Mouse (Mus musculus) CH12.LX (cell line): ENCODE results near the gene Pgk1. TPM values are rescaled to one million over a fixed set of nuclear protein-coding genes. Genes with fewer than 3 reads are reported as not detected.

Experiments used
- DNase-seq: peaks from one replicate; pipeline ENCODE4 v3.0.0-alpha.2; 2013; ENCODE audit errors: extremely low read depth
- H3K27ac ChIP-seq: 2 replicates; pipeline ENCODE4 v1.5.1; 2012; ENCODE audit warnings: low read depth, mild to moderate bottlenecking, control low read depth, moderate library complexity; ENCODE audit not compliant: insufficient read depth
- H3K27me3 ChIP-seq: replicated peaks from 2 replicates; pipeline ENCODE3; 2012; ENCODE audit warnings: inconsistent platforms
- H3K36me3 ChIP-seq, 2 experiments: replicated peaks in 1 of 2; 2 replicates each; pipeline versions ENCODE3 to v1.6.1; 2012; ENCODE audit warnings: inconsistent platforms in 1 of 2, low read length in 1 of 2, mild to moderate bottlenecking in 1 of 2, mixed read lengths in 1 of 2, moderate library complexity in 1 of 2; ENCODE audit not compliant: control insufficient read depth in 1 of 2, insufficient read depth in 1 of 2
- H3K4me1 ChIP-seq, 2 experiments: 2 replicates each; pipeline ENCODE4 v1.6.1; 2012; ENCODE audit warnings: inconsistent platforms in 1 of 2, moderate library complexity in 1 of 2; ENCODE audit not compliant: insufficient read depth in 2 of 2, control insufficient read depth in 1 of 2
- H3K4me2 ChIP-seq: 2 replicates; pipeline ENCODE4 v1.6.1; 2012; ENCODE audit warnings: low read depth, mild to moderate bottlenecking, control low read depth; ENCODE audit not compliant: poor library complexity, insufficient read depth, severe bottlenecking
- H3K4me3 ChIP-seq, 3 experiments: fragments of 150-350 bp in 1 of 3; sonication (generic) in 1 of 3; replicated peaks in 1 of 3; 2 replicates each; pipeline versions ENCODE3 to v1.5.1; 2011 to 2012; ENCODE audit warnings: low read depth in 2 of 3, low read length in 2 of 3, mild to moderate bottlenecking in 2 of 3, moderate library complexity in 2 of 3, control low read depth in 1 of 3, improper control_type of control experiment in 1 of 3, inconsistent platforms in 1 of 3, mixed read lengths in 1 of 3; ENCODE audit not compliant: poor library complexity in 1 of 3
- H3K79me2 ChIP-seq: replicated peaks from 2 replicates; pipeline ENCODE4 v1.6.1; 2012; ENCODE audit warnings: mild to moderate bottlenecking, moderate library complexity; ENCODE audit not compliant: control insufficient read depth, poor library complexity, insufficient read depth, severe bottlenecking; ENCODE audit errors: extremely low read depth
- H3K9ac ChIP-seq: 2 replicates; pipeline ENCODE4 v1.6.1; 2012; ENCODE audit warnings: low read depth, mild to moderate bottlenecking, control low read depth, moderate library complexity; ENCODE audit not compliant: insufficient read depth
- H3K9me3 ChIP-seq: replicated peaks from 2 replicates; pipeline ENCODE3; 2012; ENCODE audit warnings: low read length, inconsistent platforms, mixed read lengths
- CHD1 ChIP-seq: IDR thresholded peaks from 2 replicates; pipeline ENCODE4 v1.6.1; 2012; ENCODE audit warnings: low read depth, low read length, improper control_type of control experiment, inconsistent platforms
- CHD2 ChIP-seq: IDR thresholded peaks from 2 replicates; pipeline ENCODE4 v1.6.1; 2011; ENCODE audit warnings: low read length, improper control_type of control experiment
- CTCF ChIP-seq, 2 experiments: IDR thresholded peaks in 1 of 2; conservative IDR thresholded peaks in 1 of 2; 2 replicates each; pipeline ENCODE4 v1.5.1; 2011 to 2012; ENCODE audit warnings: low read depth in 2 of 2, low read length in 2 of 2, improper control_type of control experiment in 1 of 2, inconsistent platforms in 1 of 2, mild to moderate bottlenecking in 1 of 2, moderate library complexity in 1 of 2
- ELF1 ChIP-seq: IDR thresholded peaks from 2 replicates; pipeline ENCODE4 v1.6.1; 2014; ENCODE audit warnings: low read depth, mild to moderate bottlenecking, inconsistent platforms, low read length, improper control_type of control experiment
- EP300 ChIP-seq: IDR thresholded peaks from 2 replicates; pipeline ENCODE4 v1.6.1; 2011; ENCODE audit warnings: low read length, improper control_type of control experiment
- GABPA ChIP-seq: IDR thresholded peaks from 2 replicates; pipeline ENCODE4 v1.6.1; 2012; ENCODE audit warnings: low read depth, low read length, improper control_type of control experiment, inconsistent platforms; ENCODE audit not compliant: insufficient replicate concordance
- HCFC1 ChIP-seq: IDR thresholded peaks from 2 replicates; pipeline ENCODE4 v1.6.1; 2012; ENCODE audit warnings: low read depth, mild to moderate bottlenecking, inconsistent platforms, low read length, improper control_type of control experiment
- IRF4 ChIP-seq: IDR thresholded peaks from 2 replicates; pipeline ENCODE4 v1.6.1; 2014; ENCODE audit warnings: low read depth, mild to moderate bottlenecking, inconsistent platforms, low read length, improper control_type of control experiment
- JUN ChIP-seq: IDR thresholded peaks from 2 replicates; pipeline ENCODE4 v1.6.1; 2011; ENCODE audit warnings: low read depth, mild to moderate bottlenecking, low read length, improper control_type of control experiment, moderate library complexity; ENCODE audit not compliant: insufficient read depth
- JUND ChIP-seq: conservative IDR thresholded peaks from 2 replicates; pipeline ENCODE4 v1.6.1; 2011; ENCODE audit warnings: low read depth, low read length, improper control_type of control experiment
- MAX ChIP-seq: IDR thresholded peaks from 2 replicates; pipeline ENCODE4 v1.6.1; 2011; ENCODE audit warnings: low read length, improper control_type of control experiment
- MAZ ChIP-seq: IDR thresholded peaks from 2 replicates; pipeline ENCODE4 v1.6.1; 2012; ENCODE audit warnings: low read depth, mild to moderate bottlenecking, inconsistent platforms, low read length, improper control_type of control experiment, moderate library complexity
- MYC ChIP-seq: IDR thresholded peaks from 2 replicates; pipeline ENCODE4 v1.6.1; 2011; ENCODE audit warnings: low read depth, mild to moderate bottlenecking, improper control_type of control experiment, low read length
- NELFE ChIP-seq: IDR thresholded peaks from 2 replicates; pipeline ENCODE4 v1.6.1; 2011; ENCODE audit warnings: low read depth, low read length, improper control_type of control experiment
- NRF1 ChIP-seq: IDR thresholded peaks from 2 replicates; pipeline ENCODE4 v1.6.1; 2014; ENCODE audit warnings: low read depth, mild to moderate bottlenecking, inconsistent platforms, low read length, improper control_type of control experiment, moderate library complexity
- PAX5 ChIP-seq: IDR thresholded peaks from 2 replicates; pipeline ENCODE4 v1.6.1; 2012; ENCODE audit warnings: low read length, inconsistent platforms, mixed read lengths
- POLR2AphosphoS2 ChIP-seq: IDR thresholded peaks from 2 replicates; pipeline ENCODE4 v1.6.1; 2011; ENCODE audit warnings: low read depth, low read length, improper control_type of control experiment
- RAD21 ChIP-seq: IDR thresholded peaks from 2 replicates; pipeline ENCODE4 v1.6.1; 2011; ENCODE audit warnings: low read depth, mild to moderate bottlenecking, low read length, improper control_type of control experiment, moderate library complexity
- RCOR1 ChIP-seq: conservative IDR thresholded peaks from 2 replicates; pipeline ENCODE4 v1.6.1; 2012; ENCODE audit warnings: low read depth, mild to moderate bottlenecking, inconsistent platforms, low read length, improper control_type of control experiment
- TCF12 ChIP-seq: IDR thresholded peaks from 2 replicates; pipeline ENCODE4 v1.6.1; 2014; ENCODE audit warnings: low read depth, mild to moderate bottlenecking, inconsistent platforms, low read length, improper control_type of control experiment
- UBTF ChIP-seq: IDR thresholded peaks from 2 replicates; pipeline ENCODE4 v1.6.1; 2012; ENCODE audit warnings: low read depth, mild to moderate bottlenecking, inconsistent platforms, low read length, improper control_type of control experiment, moderate library complexity
- USF1 ChIP-seq: IDR thresholded peaks from 2 replicates; pipeline ENCODE4 v1.6.1; 2014; ENCODE audit warnings: low read depth, mild to moderate bottlenecking, inconsistent platforms, low read length, improper control_type of control experiment
- ZC3H11A ChIP-seq: IDR thresholded peaks from 2 replicates; pipeline ENCODE4 v1.6.1; 2012; ENCODE audit warnings: low read depth, mild to moderate bottlenecking, inconsistent platforms, low read length, improper control_type of control experiment
- ZMIZ1 ChIP-seq: IDR thresholded peaks from 2 replicates; pipeline ENCODE4 v1.6.1; 2012; ENCODE audit warnings: low read depth, mild to moderate bottlenecking, inconsistent platforms, low read length, improper control_type of control experiment
- dilution Hi-C: fragments of 300-500 bp; cut with MboI; formaldehyde crosslinking; loops from 2 replicates; pipeline ENCODE4 v1.14.3; 2020; ENCODE audit warnings: low sequenced_read_pairs; ENCODE audit not compliant: extremely low pct_unique_long_range_greater_than_20kb, extremely low pct_ligation_motif_present
- in situ Hi-C: fragments of 300-500 bp; cut with MboI; formaldehyde crosslinking; loops from 3 replicates; pipeline ENCODE4 v1.14.3; 2019; ENCODE audit warnings: low sequenced_read_pairs, low pct_ligation_motif_present, low pct_unique_long_range_greater_than_20kb, mixed read lengths
- polyA plus RNA-seq: library from polyadenylated mRNA; unstranded; fragments of >175 nt; gene quantifications from 2 replicates; pipeline ENCODE4 v1.2.1, GENCODE M21; 2012; ENCODE audit warnings: low read depth; ENCODE audit not compliant: insufficient read length
- total RNA-seq, 2 experiments: library from RNA; depleted of rRNA; stranded (reverse); fragments of 300-350 nt in 1 of 2; fragments of >200 nt in 1 of 2; gene quantifications; 2 replicates each; pipeline ENCODE4 v1.2.3; 2012 to 2014

Pgk1 gene
- total and polyA plus RNA-seq, 3 experiments = 679 to 1,645 (median 1,096) TPM

DNA sequence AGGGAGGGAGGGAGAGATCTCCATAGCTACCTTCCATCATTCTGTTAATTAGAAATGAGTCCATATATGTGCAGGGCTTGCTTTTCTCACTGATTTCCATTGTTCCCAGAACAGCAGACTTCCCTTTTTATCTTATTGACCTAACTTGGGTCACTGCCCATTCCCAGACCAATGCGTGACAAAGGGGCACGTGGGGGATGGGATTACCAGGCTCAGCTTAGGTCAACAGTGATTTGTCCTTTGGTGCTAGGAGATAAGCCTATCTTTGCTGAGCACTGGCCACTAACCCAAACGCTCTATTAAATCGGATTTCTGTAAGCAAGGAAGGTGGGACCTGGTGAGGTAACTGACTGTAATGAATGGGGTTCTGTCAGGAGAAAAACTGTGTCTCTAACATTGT is 2.6 kb upstream of the Pgk1 start:
- in situ Hi-C loops = no loop called here
- TF ChIP-seq PAX5 (no peak), TCF12 (no peak), MYC (no peak), NELFE (no peak), CTCF (conservative IDR thresholded peaks at IDR 0.05 in 1 of 2, IDR thresholded peaks at IDR 0.05 in 1 of 2; ENCODE audit: low read depth in 2 of 2, low read length in 2 of 2) (no peak), IRF4 (no peak), RAD21 (no peak), ELF1 (no peak), UBTF (no peak), MAZ (no peak), JUN (no peak), MAX (no peak), JUND (no peak), USF1 (no peak), CHD1 (no peak), CHD2 (no peak), POLR2AphosphoS2 (no peak), GABPA (no peak), RCOR1 (no peak), NRF1 (no peak)
- TF ChIP-seq, all 38 proteins: peak for 0
- H3K9ac ChIP-seq = no peak overlapping the region
- dilution Hi-C loops = no loop called here
- H3K27ac ChIP-seq = no peak overlapping the region
- H3K27me3 ChIP-seq = no peaks in the 10 kb centered on the region
- H3K79me2 ChIP-seq = peaks cover 21% of the 10 kb centered on the region
- H3K4me3 ChIP-seq = no peak overlapping the region
- no peaks in the 10 kb centered on the region for H3K9me3 ChIP-seq
- H3K4me1 ChIP-seq = no peaks in the 10 kb centered on the region
- H3K4me2 ChIP-seq = no peak overlapping the region
- no peaks in the 10 kb centered on the region for H3K36me3 ChIP-seq
- DNase-seq = no peak

DNA sequence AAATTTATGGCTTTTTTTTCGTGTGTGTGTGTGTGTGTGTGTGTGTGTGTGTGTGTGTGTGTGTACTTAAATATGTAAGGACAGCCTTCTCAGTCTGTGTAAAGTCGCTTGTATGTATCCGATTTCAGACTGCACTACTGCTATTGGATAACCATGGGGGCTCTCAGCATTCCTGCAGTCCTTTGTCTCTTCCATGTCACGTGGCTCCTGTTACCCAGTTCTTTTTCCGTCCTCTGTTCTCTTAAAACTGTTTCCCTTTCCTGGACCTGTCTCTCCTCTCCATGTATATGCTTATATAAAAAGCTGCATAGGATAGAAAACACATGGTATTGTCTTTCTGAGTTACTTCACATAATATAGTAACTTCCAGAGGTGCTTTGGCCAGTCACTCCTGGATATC is 1.2 kb upstream of the Pgk1 start:
- peaks cover 0 to 4% of the 10 kb centered on the region in 2 experiments for H3K36me3 ChIP-seq
- H3K4me2 ChIP-seq = no peak overlapping the region
- no peaks in the 10 kb centered on the region for H3K9me3 ChIP-seq
- H3K27me3 ChIP-seq = no peaks in the 10 kb centered on the region
- H3K79me2 ChIP-seq = peaks cover 34% of the 10 kb centered on the region
- in situ Hi-C loops (no loop called here), dilution Hi-C loops (no loop called here)
- H3K27ac ChIP-seq = no peak overlapping the region
- no peak for DNase-seq
- H3K4me3 ChIP-seq = no peak overlapping the region
- no peak for TF ChIP-seq MYC
- TF ChIP-seq NRF1 = no peak
- no peak for TF ChIP-seq NELFE
- no peak for TF ChIP-seq POLR2AphosphoS2
- TF ChIP-seq CHD1 = no peak
- no peak for TF ChIP-seq IRF4
- no peak for TF ChIP-seq HCFC1
- TF ChIP-seq EP300 = no peak
- no peak for TF ChIP-seq ZC3H11A
- TF ChIP-seq ZMIZ1 = no peak
- H3K9ac ChIP-seq = no peak overlapping the region
- peaks cover 0 to under 1% of the 10 kb centered on the region in 2 experiments; a peak in 2 of 4 replicates for H3K4me1 ChIP-seq
